In genomic region chr6:136805409-136805775, GRCm38 (mm10) we compare ENCODE assay signal across 13 mouse cellular contexts. TPM values are rescaled to one million over a fixed set of nuclear protein-coding genes. Genes with fewer than 3 reads are reported as not detected.
DNase-seq lines count a peak whose midpoint lies in the region; ATAC-seq and TF ChIP-seq lines count a peak whose summit lies in the region.
"Had no signal": no experiment of that assay in that cellular context is flagged by ENCODE, and none has a peak within 500 bp of the region (broad histone marks: within the 10 kb centered on the region; RNA-seq: fewer than 3 reads in every experiment).

No protein-coding gene starts in this region.

- H3K27me3 ChIP-seq in heart, embryonic 13.5 days (replicated peaks): no peaks in the 10 kb centered on the region
- no peaks in the 10 kb centered on the region for H3K27me3 ChIP-seq in lung, embryonic 14.5 days (ENCODE audit: insufficient read depth, low read length)
- no peaks in the 10 kb centered on the region for H3K27me3 ChIP-seq in liver, embryonic 14.5 days (ENCODE audit: control insufficient read depth, insufficient read depth, low read length)
- H3K27me3 ChIP-seq: neural tube, embryonic 12.5 days had no signal

- H3K4me1 ChIP-seq in heart, embryonic 13.5 days: peaks cover 42% of the 10 kb centered on the region
- peaks cover 15% of the 10 kb centered on the region for H3K4me1 ChIP-seq in lung, embryonic 14.5 days (ENCODE audit: insufficient read depth)
- peaks cover 23% of the 10 kb centered on the region for H3K4me1 ChIP-seq in bone marrow macrophage, adult 2 months (ENCODE audit: control insufficient read depth, insufficient read depth, low read length)
- peaks cover 44 to 52% of the 10 kb centered on the region in 2 experiments for H3K4me1 ChIP-seq in liver, embryonic 14.5 days (replicated peaks; ENCODE audit: control insufficient read depth in 2 of 2, insufficient read depth in 2 of 2, low read length in 1 of 2)

- H3K9me3 ChIP-seq in heart, embryonic 13.5 days: no peaks in the 10 kb centered on the region
- H3K9me3 ChIP-seq in lung, embryonic 14.5 days (ENCODE audit: low read depth, low read length): no peaks in the 10 kb centered on the region
- H3K9me3 ChIP-seq in liver, embryonic 14.5 days (ENCODE audit: control insufficient read depth, low read length): no peaks in the 10 kb centered on the region
- H3K9me3 ChIP-seq: neural tube, embryonic 12.5 days had no signal

- H3K27ac ChIP-seq in heart, embryonic 13.5 days (replicated peaks): no peak overlapping the region
- H3K27ac ChIP-seq in lung, embryonic 14.5 days (ENCODE audit: low read depth): peak overlapping the region; percentile 100; the same call in 1 of the 2 replicates
- peak overlapping the region; percentile 47 for H3K27ac ChIP-seq in bone marrow macrophage, adult 2 months (ENCODE audit: insufficient read depth, low read depth, low read length)
- H3K27ac ChIP-seq in liver, embryonic 14.5 days: peak overlapping the region; percentile 100

- no peak for TF ChIP-seq POLR2A in bone marrow macrophage, adult 2 months (IDR thresholded peaks at IDR 0.05; ENCODE audit: borderline replicate concordance, low read depth, low read length)

- no peak for ATAC-seq in heart, embryonic 13.5 days (ENCODE audit: extremely low read depth, insufficient number of reproducible peaks, low FRiP score, low TSS enrichment)
- ATAC-seq in lung, embryonic 14.5 days (ENCODE audit: insufficient read depth): no peak
- ATAC-seq in liver, embryonic 14.5 days (ENCODE audit: insufficient read depth): no peak
- ATAC-seq: forebrain, embryonic 14.5 days had no signal

- no peak for DNase-seq in heart, postnatal 25 days (ENCODE audit: low spot score)
- no peak for DNase-seq in lung, embryonic 14.5 days
- no peak for DNase-seq in lung, postnatal 10 days
- DNase-seq in liver, embryonic 14.5 days (ENCODE audit: low read depth in 3 of 3, low spot score in 3 of 3): no peak
- DNase-seq in adipocyte (ENCODE audit: low spot score): no peak
- no peak for DNase-seq in layer of hippocampus, adult 8-10 months (ENCODE audit: low spot score in 2 of 2)
- DNase-seq: cerebellum, postnatal 10 days; kidney, adult 2 months; layer of hippocampus, adult 9-11 months had no signal

- intact Hi-C loops in heart, postnatal 25 days (cut with DNase I): loop anchor here (10.0 kb wide), 1 partner anchor 929 kb away; the partner anchor contains the start of gene Strap

- 0 out of 2 replicates have a peak overlapping the region, but pooled peaks have one; percentile 84 for H3K4me3 ChIP-seq in heart, embryonic 13.5 days
- H3K4me3 ChIP-seq in lung, embryonic 14.5 days (ENCODE audit: low read depth, low read length): no peak overlapping the region
- peak overlapping the region; percentile 45; the same call in 1 of the 2 replicates for H3K4me3 ChIP-seq in bone marrow macrophage, adult 2 months (ENCODE audit: insufficient read depth, low read length)
- peak overlapping the region in 1 of 2 experiments; percentile 80; a peak in 1 of 4 replicates for H3K4me3 ChIP-seq in liver, embryonic 14.5 days (ENCODE audit: insufficient read depth in 1 of 2, low read depth in 2 of 2, low read length in 2 of 2)
- H3K4me3 ChIP-seq: neural tube, embryonic 12.5 days had no signal

- no peak overlapping the region for H3K9ac ChIP-seq in heart, embryonic 13.5 days
- H3K9ac ChIP-seq in lung, embryonic 14.5 days: no peak overlapping the region
- H3K9ac ChIP-seq in liver, embryonic 14.5 days (replicated peaks): peak overlapping the region; percentile 99
- H3K9ac ChIP-seq: neural tube, embryonic 12.5 days had no signal

- WGBS in heart, embryonic 13.5 days: 79% methylated on average over 1 of the region's 1 CpGs
- 74% methylated on average over 1 of the region's 1 CpGs for WGBS in lung, embryonic 14.5 days
- 69% methylated on average over 1 of the region's 1 CpGs for WGBS in liver, embryonic 14.5 days (ENCODE audit: insufficient replicate concordance)

- TF ChIP-seq EP300 in liver, embryonic 14.5 days (IDR thresholded peaks at IDR 0.05; ENCODE audit: low read depth): no peak

- H3K36me3 ChIP-seq in heart, embryonic 13.5 days: no peaks in the 10 kb centered on the region
- no peaks in the 10 kb centered on the region for H3K36me3 ChIP-seq in lung, embryonic 14.5 days (ENCODE audit: insufficient read depth)
- no peaks in the 10 kb centered on the region for H3K36me3 ChIP-seq in liver, embryonic 14.5 days (replicated peaks; ENCODE audit: control insufficient read depth, insufficient read depth, low read depth)
- H3K36me3 ChIP-seq: neural tube, embryonic 12.5 days had no signal

- no peak for TF ChIP-seq CTCF in lung, embryonic 14.5 days (IDR thresholded peaks at IDR 0.05; ENCODE audit: low read depth)
- no peak for TF ChIP-seq CTCF in bone marrow macrophage, adult 2 months (IDR thresholded peaks at IDR 0.05; ENCODE audit: low read depth, low read length)
- TF ChIP-seq CTCF in liver, embryonic 14.5 days (IDR thresholded peaks at IDR 0.05; ENCODE audit: low read depth): no peak

- peak overlapping the region; percentile 92; the same call in 1 of the 2 replicates for H3K4me2 ChIP-seq in heart, embryonic 13.5 days
- H3K4me2 ChIP-seq in lung, embryonic 14.5 days: peak overlapping the region; percentile 92; the same call in 1 of the 2 replicates
- H3K4me2 ChIP-seq in liver, embryonic 14.5 days (ENCODE audit: low read depth): peak overlapping the region; percentile 94

RNA-seq across cellular contexts. Expression of gene Hist4h4, which starts 1.2 kb away (rescaled TPM):
- polyA plus RNA-seq in heart, embryonic 13.5 days (2015; fragmentation: Nextera tagmentation; extraction: Ambion mirVana): 0.11 and 0.34 TPM in 2 replicates
- 10 to 100 TPM in 1 of 2 experiments, 1 to 10 TPM in 1; 8.3 to 11.5 TPM for total RNA-seq in heart, postnatal 25 days (2021)
- polyA plus RNA-seq in lung, embryonic 14.5 days (2014; fragmentation: Nextera tagmentation; extraction: Ambion mirVana): 1.7 and 2.1 TPM in 2 replicates
- 0.51 and 0.56 TPM in 2 replicates for polyA plus RNA-seq in bone marrow macrophage, adult 2 months (2012; ENCODE audit: insufficient read depth, insufficient read length, missing spikeins)
- polyA plus RNA-seq in liver, embryonic 14.5 days (2012; rRNA removed): 2.4 and 3.2 TPM in 2 replicates
- polyA plus RNA-seq in liver, embryonic 14.5 days (2014; fragmentation: Nextera tagmentation; extraction: Ambion mirVana): 1.6 and 1.8 TPM in 2 replicates
- 10 to 100 TPM in 2 of 4 experiments, 1 to 10 TPM in 2; 9.3 to 12.4 (median 10.3) TPM for total RNA-seq in layer of hippocampus, adult 8-10 months (2022)

RNA-seq across cellular contexts. Expression of gene H2afj, which starts 2.7 kb away (rescaled TPM):
- polyA plus RNA-seq in heart, embryonic 13.5 days (2015; fragmentation: Nextera tagmentation; extraction: Ambion mirVana): 75.2 and 81.2 TPM in 2 replicates
- 10 to 100 TPM; 28.3 to 33.9 TPM for total RNA-seq in heart, postnatal 25 days (2021)
- polyA plus RNA-seq in lung, embryonic 14.5 days (2014; fragmentation: Nextera tagmentation; extraction: Ambion mirVana): 106 and 108 TPM in 2 replicates
- 58.1 and 78.1 TPM in 2 replicates for polyA plus RNA-seq in bone marrow macrophage, adult 2 months (2012; ENCODE audit: insufficient read depth, insufficient read length, missing spikeins)
- polyA plus RNA-seq in liver, embryonic 14.5 days (2012; rRNA removed): 62.4 and 112 TPM in 2 replicates
- polyA plus RNA-seq in liver, embryonic 14.5 days (2014; fragmentation: Nextera tagmentation; extraction: Ambion mirVana): 130 and 133 TPM in 2 replicates
- total RNA-seq in layer of hippocampus, adult 8-10 months (2022): 10 to 100 TPM; 41.1 to 66.0 (median 50.4) TPM

RNA-seq across cellular contexts. Expression of gene BC049715, which starts 22.0 kb away (rescaled TPM):
- 1.2 and 1.9 TPM in 2 replicates for polyA plus RNA-seq in heart, embryonic 13.5 days (2015; fragmentation: Nextera tagmentation; extraction: Ambion mirVana)
- total RNA-seq in heart, postnatal 25 days (2021): 1 to 10 TPM in 1 of 2 experiments, under 1 TPM in 1; 0.62 to 2.0 TPM
- 1.5 and 1.9 TPM in 2 replicates for polyA plus RNA-seq in lung, embryonic 14.5 days (2014; fragmentation: Nextera tagmentation; extraction: Ambion mirVana)
- polyA plus RNA-seq in bone marrow macrophage, adult 2 months (2012; ENCODE audit: insufficient read depth, insufficient read length, missing spikeins): 4.4 and 5.1 TPM in 2 replicates
- polyA plus RNA-seq in liver, embryonic 14.5 days (2012; rRNA removed): 0.13 and 0.73 TPM in 2 replicates
- 0.57 and 0.71 TPM in 2 replicates for polyA plus RNA-seq in liver, embryonic 14.5 days (2014; fragmentation: Nextera tagmentation; extraction: Ambion mirVana)
- total RNA-seq in layer of hippocampus, adult 8-10 months (2022): 1 to 10 TPM; 2.3 to 4.3 (median 3.3) TPM

RNA-seq across cellular contexts. Expression of gene Wbp11, which starts 22.6 kb away (rescaled TPM):
- 70.6 and 71.1 TPM in 2 replicates for polyA plus RNA-seq in heart, embryonic 13.5 days (2015; fragmentation: Nextera tagmentation; extraction: Ambion mirVana)
- 10 to 100 TPM; 57.0 to 63.3 TPM for total RNA-seq in heart, postnatal 25 days (2021)
- 130 and 134 TPM in 2 replicates for polyA plus RNA-seq in lung, embryonic 14.5 days (2014; fragmentation: Nextera tagmentation; extraction: Ambion mirVana)
- 69.8 and 76.4 TPM in 2 replicates for polyA plus RNA-seq in bone marrow macrophage, adult 2 months (2012; ENCODE audit: insufficient read depth, insufficient read length, missing spikeins)
- 27.1 and 37.6 TPM in 2 replicates for polyA plus RNA-seq in liver, embryonic 14.5 days (2012; rRNA removed)
- 51.3 and 59.3 TPM in 2 replicates for polyA plus RNA-seq in liver, embryonic 14.5 days (2014; fragmentation: Nextera tagmentation; extraction: Ambion mirVana)
- 100 to 1,000 TPM; 115 to 129 (median 123) TPM for total RNA-seq in layer of hippocampus, adult 8-10 months (2022)

RNA-seq across cellular contexts. Expression of gene Gucy2c, which starts 23.8 kb away (rescaled TPM):
- polyA plus RNA-seq in heart, embryonic 13.5 days (2015; fragmentation: Nextera tagmentation; extraction: Ambion mirVana): 0.04 TPM in 2 replicates
- total RNA-seq in heart, postnatal 25 days (2021): not detected
- polyA plus RNA-seq in lung, embryonic 14.5 days (2014; fragmentation: Nextera tagmentation; extraction: Ambion mirVana): 0.08 and 0.14 TPM in 2 replicates
- not detected in 2 replicates for polyA plus RNA-seq in bone marrow macrophage, adult 2 months (2012; ENCODE audit: insufficient read depth, insufficient read length, missing spikeins)
- polyA plus RNA-seq in liver, embryonic 14.5 days (2012; rRNA removed): 0.08 and 0.11 TPM in 2 replicates
- polyA plus RNA-seq in liver, embryonic 14.5 days (2014; fragmentation: Nextera tagmentation; extraction: Ambion mirVana): 0.06 and 0.10 TPM in 2 replicates
- total RNA-seq in layer of hippocampus, adult 8-10 months (2022): under 1 TPM; 0.41 to 0.76 (median 0.63) TPM
